Mouse (Mus musculus) heart, embryonic 16.5 days (tissue): Measurements from ENCODE around the gene Ncaph2. TPM values are rescaled to one million over a fixed set of nuclear protein-coding genes. Genes with fewer than 3 reads are reported as not detected.

ENCODE experiments used
- ATAC-seq: fragments of 200-750 bp; cut with Nextera tagmentation; replicated peaks from 2 replicates; pipeline ENCODE4 v1.8.0; 2017; ENCODE audit warnings: moderate number of reproducible peaks; ENCODE audit not compliant: insufficient read depth, low FRiP score; ENCODE audit errors: extremely low read depth
- H3K27ac ChIP-seq: fragments of 300-500 bp; sonication (generic); 2 replicates; pipeline ENCODE4 v1.5.1; 2014; ENCODE audit warnings: mild to moderate bottlenecking, low read length, control low read depth, moderate library complexity
- H3K27me3 ChIP-seq: fragments of 300-500 bp; sonication (generic); 2 replicates; pipeline ENCODE4 v1.6.1; 2014; ENCODE audit warnings: low read length, mixed read lengths; ENCODE audit not compliant: control insufficient read depth, insufficient read depth
- H3K36me3 ChIP-seq: fragments of 300-500 bp; sonication (generic); 2 replicates; pipeline ENCODE4 v1.6.1; 2014; ENCODE audit not compliant: control insufficient read depth, insufficient read depth
- H3K4me1 ChIP-seq: fragments of 300-500 bp; sonication (generic); 2 replicates; pipeline ENCODE4 v1.6.1; 2014; ENCODE audit warnings: low read length, mixed read lengths; ENCODE audit not compliant: control insufficient read depth, insufficient read depth
- H3K4me2 ChIP-seq: fragments of 300-500 bp; sonication (generic); 2 replicates; pipeline ENCODE4 v1.6.1; 2014; ENCODE audit warnings: low read depth, mild to moderate bottlenecking, control low read depth, low read length
- H3K4me3 ChIP-seq: fragments of 300-500 bp; sonication (generic); 2 replicates; pipeline ENCODE4 v1.5.1; 2014; ENCODE audit warnings: mild to moderate bottlenecking, control low read depth, low read length
- H3K9ac ChIP-seq: fragments of 300-500 bp; sonication (generic); 2 replicates; pipeline ENCODE4 v1.6.1; 2014; ENCODE audit warnings: low read length, control low read depth
- H3K9me3 ChIP-seq: fragments of 300-500 bp; sonication (generic); replicated peaks from 2 replicates; pipeline ENCODE4 v1.6.1; 2016; ENCODE audit warnings: low read length; ENCODE audit not compliant: control insufficient read depth
- WGBS: fragments of 180-500 bp; shearing (Covaris S2); extraction: QIAGEN DNeasy Blood & Tissue Kit; methylation state at CpG from one replicate; pipeline ENCODE4 v1.1.7; 2014; 5-methylcytosine and 5-hydroxymethylcytosine counted together
- polyA plus RNA-seq: library from polyadenylated mRNA; unstranded; fragments of >200 nt; fragmentation: Nextera tagmentation; extraction: Ambion mirVana; gene quantifications from 2 replicates; pipeline ENCODE4 v1.2.1, GENCODE M21; 2015

The Ncaph2 gene
- polyA plus RNA-seq, 1 experiment from 2014 or later: 108 TPM

- H3K36me3 ChIP-seq: no peaks in the 10 kb centered on the region
- no peak for ATAC-seq
- H3K9me3 ChIP-seq: no peaks in the 10 kb centered on the region
- H3K27me3 ChIP-seq: peaks cover 8% of the 10 kb centered on the region
- 0 out of 2 replicates have a peak, but pooled peaks cover under 1% of the 10 kb centered on the region for H3K4me1 ChIP-seq
- H3K27ac ChIP-seq: no peak within 1 kb of the TSS
- WGBS: 72% methylated on average over 7 of the region's 7 CpGs
- no peak within 1 kb of the TSS for H3K4me2 ChIP-seq
- H3K9ac ChIP-seq: no peak within 1 kb of the TSS
- H3K4me3 ChIP-seq: no peak within 1 kb of the TSS
Observed at GRCm38 (mm10) chr15:89384617-89385016, 29.1 kb downstream of the Ncaph2 start, which contains the start of gene Klhdc7b. Gene Klhdc7b (plus strand): TSS chr15:89384917.

GRCm38 (mm10) chr15:89387127-89387526 lies 31.6 kb downstream of the Ncaph2 start:
- Histone ChIP-seq H3K9me3 (no peaks in the 10 kb centered on the region), H3K27ac (no peak overlapping the region), H3K27me3 (peaks cover 5% of the 10 kb centered on the region; the same call in 1 of the 2 replicates), H3K9ac (no peak overlapping the region), H3K4me1 (no peaks in the 10 kb centered on the region), H3K4me3 (no peak overlapping the region), H3K36me3 (no peaks in the 10 kb centered on the region), H3K4me2 (no peak overlapping the region)
- ATAC-seq: no peak; the same call in 1 of the 2 replicates
- 32% methylated on average over 12 of the region's 12 CpGs for WGBS

DNA sequence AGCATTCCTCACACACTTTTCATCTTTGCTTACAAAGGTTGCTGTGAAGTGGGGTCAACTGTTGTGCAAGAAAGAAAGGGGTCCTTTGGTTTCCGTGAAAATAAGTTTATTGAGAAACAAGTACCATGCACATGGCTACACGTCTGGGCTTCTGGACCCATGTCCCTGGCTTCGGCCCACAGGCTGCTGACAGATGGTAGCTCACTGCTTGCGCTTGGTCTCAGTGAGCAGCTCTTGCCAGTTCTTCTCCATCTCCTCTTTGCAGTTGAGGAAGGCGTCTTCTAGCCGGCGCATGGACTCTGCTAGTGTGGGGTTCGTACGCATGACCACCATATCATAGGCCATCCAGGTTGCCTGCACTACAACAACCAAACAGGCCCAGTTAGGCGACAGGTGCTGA lies 34.6 kb downstream of the Ncaph2 start:
- H3K36me3 ChIP-seq: no peaks in the 10 kb centered on the region
- H3K9me3 ChIP-seq: no peaks in the 10 kb centered on the region
- peaks cover 5% of the 10 kb centered on the region; the same call in 1 of the 2 replicates for H3K27me3 ChIP-seq
- ATAC-seq: no peak
- no peak overlapping the region for H3K9ac ChIP-seq
- H3K4me2 ChIP-seq: no peak overlapping the region
- WGBS: 87% methylated on average over 10 of the region's 10 CpGs
- no peak overlapping the region for H3K27ac ChIP-seq
- no peaks in the 10 kb centered on the region for H3K4me1 ChIP-seq
- no peak overlapping the region for H3K4me3 ChIP-seq

DNA sequence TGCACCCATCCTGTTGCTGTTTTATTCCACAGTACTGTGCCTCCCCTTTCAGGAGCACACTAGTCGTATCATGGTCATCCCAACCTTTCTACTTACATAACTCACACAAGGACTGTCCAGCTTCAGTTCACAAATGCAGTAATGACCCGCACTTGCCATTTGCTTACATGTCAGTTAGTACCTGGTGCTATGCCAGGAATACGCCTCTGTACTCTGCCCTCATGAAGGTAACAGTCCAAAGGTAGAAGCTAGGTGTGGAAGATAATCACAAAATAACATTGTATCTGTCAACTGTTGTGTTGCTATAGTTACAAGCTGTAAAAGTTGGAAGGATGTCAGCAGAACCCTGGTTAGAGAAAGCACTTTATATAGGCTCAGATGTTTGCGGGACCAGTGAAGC lies 41.4 kb downstream of the Ncaph2 start:
- H3K27ac ChIP-seq: no peak overlapping the region
- H3K9me3 ChIP-seq: no peaks in the 10 kb centered on the region
- H3K27me3 ChIP-seq: no peaks in the 10 kb centered on the region
- 81% methylated on average over 4 of the region's 4 CpGs for WGBS
- no peak overlapping the region for H3K9ac ChIP-seq
- no peaks in the 10 kb centered on the region for H3K4me1 ChIP-seq
- no peak overlapping the region for H3K4me2 ChIP-seq
- ATAC-seq: no peak
- H3K36me3 ChIP-seq: no peaks in the 10 kb centered on the region
- no peak overlapping the region for H3K4me3 ChIP-seq

DNA sequence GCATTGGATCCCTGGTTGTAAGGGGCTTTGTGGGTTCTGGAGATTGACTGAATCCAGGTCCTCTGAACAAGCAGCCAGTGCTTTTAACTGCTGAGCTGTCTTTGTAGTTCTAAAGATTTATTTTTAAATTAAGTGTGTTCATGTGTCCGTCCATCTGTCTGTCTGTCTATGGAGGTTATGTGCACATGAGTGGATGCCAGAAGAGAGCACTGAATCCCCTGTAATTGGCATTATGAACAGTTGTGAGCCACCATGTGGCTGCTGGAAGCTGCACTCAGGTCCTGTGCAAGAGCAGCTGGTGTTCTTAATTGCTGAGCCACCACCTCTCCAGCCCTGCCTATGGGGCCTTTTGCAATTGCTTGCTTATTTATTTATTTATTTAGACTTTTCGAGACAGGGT lies 42.6 kb downstream of the Ncaph2 start:
- Histone ChIP-seq H3K36me3 (no peaks in the 10 kb centered on the region), H3K4me3 (no peak overlapping the region), H3K9ac (no peak overlapping the region), H3K27me3 (no peaks in the 10 kb centered on the region), H3K4me1 (no peaks in the 10 kb centered on the region), H3K9me3 (no peaks in the 10 kb centered on the region), H3K27ac (no peak overlapping the region), H3K4me2 (no peak overlapping the region)
- WGBS: 79% methylated on average over 2 of the region's 2 CpGs
- ATAC-seq: no peak

- Histone ChIP-seq H3K9me3 (no peaks in the 10 kb centered on the region), H3K36me3 (no peaks in the 10 kb centered on the region), H3K27ac (no peak overlapping the region), H3K4me2 (no peak overlapping the region), H3K27me3 (no peaks in the 10 kb centered on the region), H3K4me3 (no peak overlapping the region), H3K4me1 (no peaks in the 10 kb centered on the region), H3K9ac (no peak overlapping the region)
- WGBS: 47% methylated on average over 1 of the region's 1 CpGs
- no peak for ATAC-seq
Observed at GRCm38 (mm10) chr15:89399716-89400115, 44.2 kb downstream of the Ncaph2 start.

GRCm38 (mm10) chr15:89402471-89402870 lies 47.0 kb downstream of the Ncaph2 start:
- 83% methylated on average over 1 of the region's 1 CpGs for WGBS
- Histone ChIP-seq H3K4me1 (no peaks in the 10 kb centered on the region), H3K9me3 (peaks cover 3% of the 10 kb centered on the region), H3K36me3 (no peaks in the 10 kb centered on the region), H3K9ac (no peak overlapping the region), H3K4me3 (no peak overlapping the region), H3K27me3 (no peaks in the 10 kb centered on the region), H3K4me2 (no peak overlapping the region), H3K27ac (no peak overlapping the region)
- ATAC-seq: no peak

DNA sequence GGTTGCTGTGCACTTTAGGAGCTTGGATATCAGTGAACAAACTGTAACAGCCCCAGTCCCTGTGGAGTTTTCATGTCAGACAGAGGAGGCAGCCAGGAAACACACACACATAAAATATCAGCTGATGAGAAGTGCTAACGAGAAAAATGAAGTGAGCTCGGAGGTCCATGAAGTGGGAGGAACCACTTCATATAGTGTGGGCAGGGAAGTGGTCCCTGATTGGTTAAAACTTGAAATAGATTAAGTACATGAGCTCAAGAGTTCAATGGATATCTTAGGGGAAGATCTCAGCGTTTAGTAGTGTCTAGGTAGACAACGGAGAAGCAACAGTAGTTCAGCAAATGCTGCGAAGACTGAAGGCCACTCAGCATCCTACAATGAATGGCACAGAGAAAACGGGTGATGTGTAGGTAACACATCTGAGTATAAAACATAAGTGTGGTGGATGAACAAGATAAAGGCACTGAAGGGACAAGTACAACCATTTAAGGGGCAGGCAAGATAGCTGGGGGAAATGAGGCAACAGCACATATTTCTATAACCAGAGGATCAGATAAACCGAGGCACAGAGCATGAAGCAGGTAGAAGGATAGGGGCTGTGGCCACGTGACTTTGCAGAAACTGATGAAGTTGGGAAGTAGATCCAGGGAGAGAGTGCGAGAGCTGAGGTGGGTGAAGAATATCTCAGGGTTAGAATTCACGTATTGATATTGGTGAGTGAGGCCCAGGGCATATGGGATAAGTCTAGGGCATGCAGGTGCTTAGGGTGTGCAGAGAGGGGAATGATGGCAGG lies 49.5 kb downstream of the Ncaph2 start:
- ATAC-seq: no peak
- Histone ChIP-seq H3K27me3 (no peaks in the 10 kb centered on the region), H3K36me3 (no peaks in the 10 kb centered on the region), H3K27ac (no peak overlapping the region), H3K9me3 (peaks cover 11% of the 10 kb centered on the region), H3K4me1 (no peaks in the 10 kb centered on the region), H3K4me3 (no peak overlapping the region), H3K9ac (no peak overlapping the region), H3K4me2 (no peak overlapping the region)
- WGBS: 71% methylated on average over 10 of the region's 10 CpGs

DNA sequence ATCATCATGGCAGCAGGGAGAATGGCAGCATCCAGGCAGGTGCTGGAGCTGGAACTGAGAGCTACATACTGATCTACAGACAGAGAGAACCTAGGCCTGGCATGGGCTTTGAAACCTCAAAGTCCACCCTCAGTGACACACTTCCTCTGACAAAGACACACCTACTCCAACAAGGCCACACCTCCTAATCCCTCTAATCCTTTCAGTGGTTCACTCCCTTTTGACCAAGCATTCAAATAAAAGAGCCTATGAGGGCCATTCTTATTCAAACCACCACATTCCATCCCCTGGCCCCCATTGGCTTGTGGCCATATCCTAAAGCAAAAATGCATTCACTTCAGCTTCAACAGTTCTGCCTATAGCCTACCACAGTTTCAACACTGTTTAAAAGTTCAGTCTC lies 51.2 kb downstream of the Ncaph2 start:
- Histone ChIP-seq H3K27ac (no peak overlapping the region), H3K4me2 (no peak overlapping the region), H3K9ac (no peak overlapping the region), H3K4me1 (no peaks in the 10 kb centered on the region), H3K4me3 (no peak overlapping the region), H3K27me3 (no peaks in the 10 kb centered on the region), H3K36me3 (no peaks in the 10 kb centered on the region), H3K9me3 (peaks cover 11% of the 10 kb centered on the region)
- no peak for ATAC-seq
